Mouse (Mus musculus) testis, adult 2 months (tissue): ENCODE results near the gene Mtx3.

Source experiments
- CTCF ChIP-seq: fragments of 200-500 bp; IDR thresholded peaks from 2 replicates; pipeline ENCODE4 v1.5.1; 2012; ENCODE audit warnings: low read depth, mild to moderate bottlenecking, inconsistent platforms, low read length, moderate library complexity; ENCODE audit not compliant: control insufficient read depth, insufficient read depth, insufficient replicate concordance
- POLR2A ChIP-seq: fragments of 200-500 bp; IDR thresholded peaks from 2 replicates; pipeline ENCODE4 v1.6.1; 2012; ENCODE audit warnings: low read depth, mild to moderate bottlenecking, inconsistent platforms, low read length, moderate library complexity; ENCODE audit not compliant: control insufficient read depth

- TF ChIP-seq POLR2A (peak; percentile 72), CTCF (no peak)
Observed at GRCm38 (mm10) chr13:92844586-92845221, at the start of gene Mtx3.
